Mouse (Mus musculus) gastrocnemius, postnatal 10 days (tissue): ENCODE measurements at regions not wholly inside any gene's neighbourhood (a gene's known extent, or its start where the extent isn't known, plus 50 kb on each side); places are given as distances from the start of the nearest gene placed in this dataset.

Experiments used
- DNase-seq: peaks from one replicate; pipeline ENCODE4 v3.0.0; 2021; ENCODE audit warnings: mixed read lengths

- DNase-seq: no peak
These were observed 854.7 kb upstream of the Stxbp6 start for GRCm38 (mm10) chr12:45929001-45929759.
